Mouse (Mus musculus) embryo, embryonic 10 days (tissue): ENCODE measurements around the gene Kcnj10.

ENCODE experiments used
- DNase-seq: peaks from one replicate; pipeline ENCODE4 v3.0.0-alpha.2; 2015; ENCODE audit warnings: low spot score

Gene Kcnj10

DNA sequence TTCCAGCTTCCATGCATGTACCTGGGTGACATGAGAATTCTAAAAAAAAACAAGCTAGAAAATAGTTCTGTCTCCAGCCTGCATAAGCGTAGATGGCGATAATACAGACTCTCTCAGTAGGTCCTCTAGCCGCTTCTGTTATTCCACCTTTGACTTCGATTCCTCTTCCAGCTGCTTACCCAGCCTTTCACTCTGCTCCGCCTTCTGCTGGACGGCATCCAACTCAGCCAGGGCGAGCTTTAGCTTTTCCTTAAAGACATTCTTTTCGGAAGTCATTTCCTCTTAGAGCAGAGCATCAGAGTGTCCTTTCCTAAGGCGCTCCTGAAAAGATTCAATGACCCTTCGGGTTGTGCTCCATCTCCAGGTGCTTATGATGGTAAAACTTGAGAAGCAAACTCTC, 39.1 kb downstream of the Kcnj10 start:
- no peak for DNase-seq

DNA sequence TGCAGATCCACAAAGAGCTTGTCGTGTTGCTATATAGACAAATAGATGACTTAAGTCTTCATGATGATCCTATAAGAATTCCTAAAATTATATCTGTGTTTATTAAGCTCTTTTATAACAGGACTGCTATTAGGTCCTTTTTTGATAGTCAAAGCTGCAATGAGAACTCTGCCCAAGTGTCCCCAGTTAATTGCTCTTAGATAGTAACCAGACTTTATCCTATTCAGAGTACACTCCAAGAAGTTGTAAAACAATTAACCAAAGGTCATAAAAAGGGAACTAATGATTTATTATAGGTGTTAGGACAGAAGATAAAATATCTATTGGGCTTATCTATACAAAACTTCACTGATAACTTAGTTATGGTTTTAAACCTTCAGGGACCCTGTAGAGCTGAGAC, 41.1 kb downstream of the Kcnj10 start:
- no peak for DNase-seq

- no peak for DNase-seq
Observed at GRCm38 (mm10) chr1:172387246-172387645, 46.2 kb downstream of the Kcnj10 start.

GRCm38 (mm10) chr1:172390769-172391168, 49.8 kb downstream of the Kcnj10 start:
- no peak for DNase-seq

- DNase-seq = no peak
Observed at GRCm38 (mm10) chr1:172391807-172392581, 51.0 kb downstream of the Kcnj10 start.

- no peak for DNase-seq
Observed at GRCm38 (mm10) chr1:172392643-172393170, 51.7 kb downstream of the Kcnj10 start.

DNA sequence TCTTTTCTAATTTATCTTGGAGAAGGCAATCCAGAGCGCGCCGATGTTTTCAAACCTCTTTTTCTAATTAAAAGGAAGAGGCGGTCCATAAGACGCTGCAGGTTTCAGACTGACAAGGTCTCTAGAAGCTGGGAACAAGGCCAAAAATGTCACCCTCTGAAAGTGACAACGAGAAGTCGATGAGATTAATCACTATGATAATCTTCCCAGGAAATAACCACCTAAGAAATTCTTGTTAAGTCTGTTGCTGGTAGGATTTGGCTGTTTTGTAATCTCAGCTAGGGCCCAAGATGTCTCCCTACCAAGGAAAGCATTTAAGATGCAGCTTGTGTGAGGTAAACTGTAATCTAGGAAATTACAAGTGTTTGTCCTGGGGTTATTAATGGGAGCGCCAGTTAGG, 52.7 kb downstream of the Kcnj10 start:
- DNase-seq = no peak

- DNase-seq = no peak
Observed at GRCm38 (mm10) chr1:172396996-172397752, 56.2 kb downstream of the Kcnj10 start.

DNA sequence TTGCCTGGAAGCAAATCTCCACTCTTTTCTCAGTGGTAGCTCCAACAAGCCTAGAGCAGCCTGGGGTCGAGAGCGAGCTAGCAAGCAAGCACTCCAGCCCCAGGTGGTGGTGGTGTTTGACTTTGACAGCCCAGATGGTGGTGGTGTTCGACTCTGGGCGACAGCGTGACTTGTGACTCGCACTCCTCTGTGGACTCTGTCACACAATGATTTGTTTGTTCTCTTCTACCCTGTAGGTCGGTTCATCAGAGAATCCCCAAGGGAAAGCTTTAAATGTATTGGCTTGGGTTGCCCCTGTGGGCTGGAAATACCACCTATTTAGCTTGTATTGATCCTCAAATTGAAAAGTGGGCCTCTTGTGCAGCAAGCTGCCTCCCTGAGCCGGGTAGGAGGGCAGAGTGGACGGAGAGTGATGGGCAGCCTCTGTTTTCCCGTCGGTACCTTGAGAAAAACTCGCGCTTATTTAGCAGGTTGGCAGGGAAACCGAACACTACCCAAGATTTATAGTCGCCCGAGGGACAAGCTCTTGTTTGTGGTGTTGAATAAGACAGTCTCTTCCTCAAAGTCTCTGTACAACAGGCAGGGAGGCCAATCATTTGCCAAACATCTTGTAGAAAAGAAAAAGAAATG, 65.2 kb downstream of the Kcnj10 start:
- DNase-seq = peak; percentile 37

DNA sequence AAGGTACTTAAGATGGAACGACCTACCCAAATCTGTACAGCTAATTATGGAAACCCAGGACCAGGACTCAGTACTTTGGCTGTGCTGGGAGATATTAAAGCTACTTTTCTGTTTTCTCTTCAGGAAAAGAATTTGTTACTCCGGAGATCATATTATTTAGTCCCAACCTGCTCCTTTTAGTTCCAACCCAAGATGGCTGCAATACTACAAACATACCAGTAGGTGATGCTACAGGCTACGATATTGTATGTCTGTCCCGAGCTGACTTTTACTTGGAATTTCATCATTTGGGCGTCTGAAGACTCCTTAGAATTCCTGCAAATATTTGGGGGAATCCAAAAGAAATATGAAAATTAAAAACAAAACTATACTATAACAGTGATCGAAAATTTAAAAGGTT, 68.0 kb downstream of the Kcnj10 start:
- peak; percentile 84 for DNase-seq

DNA sequence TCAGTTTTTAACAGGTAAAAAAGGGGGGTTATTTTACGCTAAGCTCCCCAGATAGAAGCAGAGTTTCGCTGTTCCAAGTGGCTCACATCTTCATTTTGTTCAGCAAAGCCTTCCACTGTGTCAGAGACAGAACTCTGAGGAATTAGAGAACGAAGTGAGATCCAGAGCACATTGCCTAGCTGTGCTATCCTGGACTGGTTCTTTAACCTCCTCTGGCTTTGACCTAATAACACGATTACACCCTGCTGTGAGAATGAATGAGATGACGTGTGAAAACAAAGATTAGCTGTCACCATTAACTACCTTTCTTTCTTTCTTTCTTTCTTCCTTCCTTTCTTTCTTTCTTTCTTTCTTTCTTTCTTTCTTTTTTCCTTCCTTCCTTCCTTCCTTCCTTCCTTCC, 68.4 kb downstream of the Kcnj10 start:
- DNase-seq = peak; percentile 26

- peak; percentile 78 for DNase-seq
Observed at GRCm38 (mm10) chr1:172410806-172411205, 69.8 kb downstream of the Kcnj10 start.

- DNase-seq = peak; percentile 90
Observed at GRCm38 (mm10) chr1:172412204-172412603, 71.2 kb downstream of the Kcnj10 start.

DNA sequence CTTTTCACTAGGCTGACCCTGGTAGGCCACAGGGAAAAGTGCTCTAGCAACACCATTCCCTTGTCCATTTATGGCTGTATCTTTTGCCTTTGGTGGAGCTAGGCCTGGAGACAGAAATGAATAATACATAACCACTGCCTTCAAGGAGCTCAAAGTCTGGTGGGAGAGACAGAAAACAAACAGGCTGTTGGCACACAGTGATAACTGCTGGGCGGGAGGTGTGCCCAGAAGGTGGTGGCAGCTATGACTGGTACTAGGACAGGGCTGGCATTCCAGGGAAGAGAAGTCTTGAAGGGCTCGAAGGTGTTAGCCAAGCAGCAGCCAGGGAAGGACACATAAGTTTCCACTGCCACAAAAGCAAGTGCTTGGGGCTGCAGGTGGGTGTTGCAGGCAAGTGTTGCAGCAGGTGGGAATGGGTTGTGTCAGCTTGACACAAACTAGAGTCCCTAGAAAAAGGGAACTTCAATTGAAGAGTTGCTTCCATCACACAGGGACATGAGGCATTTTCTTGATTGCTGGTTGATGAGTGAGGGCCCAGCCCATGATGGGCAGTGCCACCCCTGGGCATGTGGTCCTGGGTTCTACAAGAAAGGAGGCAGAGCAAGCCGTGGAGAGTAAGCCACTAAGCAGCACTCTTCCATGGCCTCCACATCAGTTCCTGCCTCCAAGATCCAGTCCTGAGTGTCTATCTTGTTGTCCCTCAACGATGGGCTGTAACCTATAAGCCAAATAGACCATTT, 72.7 kb downstream of the Kcnj10 start:
- no peak for DNase-seq

DNA sequence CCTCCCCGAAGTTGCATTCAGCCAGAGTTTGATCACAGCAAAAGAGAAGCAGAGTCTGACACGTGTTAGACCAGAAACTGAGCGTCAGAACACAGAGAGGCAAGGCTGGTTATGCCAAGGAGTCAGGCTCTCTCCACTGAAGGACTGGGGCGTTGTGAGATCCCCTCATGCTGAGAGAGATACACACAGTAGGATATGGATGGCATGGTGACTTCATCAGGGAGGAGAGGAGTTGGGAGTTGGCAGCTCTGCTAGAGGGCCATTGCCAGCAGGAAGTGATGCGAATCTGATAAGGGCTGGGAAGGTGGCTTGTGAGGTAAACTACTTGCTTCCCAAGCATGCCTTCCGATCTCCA, 73.2 kb downstream of the Kcnj10 start:
- DNase-seq = no peak

- no peak for DNase-seq
Observed at GRCm38 (mm10) chr1:172415061-172415460, 74.1 kb downstream of the Kcnj10 start.

GRCm38 (mm10) chr1:172418173-172418572, 77.2 kb downstream of the Kcnj10 start:
- DNase-seq = no peak

- DNase-seq = no peak
Observed at GRCm38 (mm10) chr1:172418642-172419041, 77.6 kb downstream of the Kcnj10 start.

DNA sequence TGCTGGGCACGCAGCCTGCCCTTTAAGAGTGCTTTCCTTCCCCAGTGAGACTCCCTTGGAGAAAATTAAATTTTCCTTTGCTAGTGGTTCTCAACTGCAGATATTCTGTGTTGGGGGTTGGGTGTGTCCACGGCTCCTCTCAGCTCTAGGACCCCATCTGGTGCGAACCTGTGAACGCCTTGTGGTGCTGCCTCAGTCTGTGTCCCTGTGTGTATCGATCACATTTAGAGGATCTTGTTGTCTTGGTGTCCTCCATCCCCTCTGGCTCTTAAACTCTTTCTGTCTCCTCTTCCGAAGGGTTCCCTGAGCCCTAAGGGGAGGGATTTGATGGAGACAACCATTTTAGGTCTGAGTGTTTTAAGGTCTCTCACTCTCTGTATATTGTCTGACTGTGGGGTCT, 79.2 kb downstream of the Kcnj10 start:
- no peak for DNase-seq

- DNase-seq = no peak
Observed at GRCm38 (mm10) chr1:172423393-172423792, 82.4 kb downstream of the Kcnj10 start.
